Mouse (Mus musculus): ENCODE measurements around the gene Fpr3. TPM values are rescaled to one million over a fixed set of nuclear protein-coding genes. Genes with fewer than 3 reads are reported as not detected.
A peak's percentile ranks its signal among the peaks of the same experiment; 100 is the strongest.
"Not testable (repeated sequence)": the region's sequence is repeated elsewhere in the genome, so short reads cannot be mapped to it uniquely, and the experiment has no call there.

Fpr3 gene
- polyA plus RNA-seq (2016; fragmentation: Nextera tagmentation; extraction: Ambion mirVana) = not detected in 2 replicates

DNA sequence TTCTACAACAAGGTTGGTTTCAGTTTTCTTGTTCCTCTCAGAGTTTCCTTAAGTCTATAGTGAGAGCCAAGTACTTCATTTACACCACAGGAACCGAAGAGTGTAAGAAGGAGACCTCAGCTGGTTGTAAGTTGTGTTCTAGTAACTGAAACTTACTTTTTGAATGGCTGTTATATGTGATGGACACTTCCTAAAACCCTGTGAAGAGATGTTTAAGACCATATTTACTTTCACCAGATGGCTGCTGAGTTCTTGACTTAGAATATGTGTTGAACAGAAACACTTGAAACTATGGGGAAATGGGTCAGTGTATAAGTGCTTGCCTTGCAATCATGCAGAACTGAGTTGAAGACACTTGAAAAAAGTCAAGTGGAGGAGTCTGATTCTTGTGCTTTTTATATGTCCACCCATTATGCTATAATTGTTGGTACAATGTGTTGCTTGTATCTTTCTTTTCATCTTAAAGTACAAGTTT is at the start of gene Fpr3, which contains the start of gene Fpr2:
Gene Fpr3, plus strand, starts transcription at position 79 of the 475 bp plus-strand sequence.
Gene Fpr2, plus strand, starts transcription at position 51 of the 475 bp plus-strand sequence.
- Histone ChIP-seq H3K9ac (no peak within 1 kb of the TSS), H3K36me3 (no peaks in the 10 kb centered on the region), H3K4me2 (no peak within 1 kb of the TSS), H3K27ac (no peak within 1 kb of the TSS), H3K4me1 (no peaks in the 10 kb centered on the region), H3K27me3 (replicated peaks) (no peaks in the 10 kb centered on the region), H3K4me3 (no peak within 1 kb of the TSS), H3K9me3 (replicated peaks) (no peaks in the 10 kb centered on the region)
- ATAC-seq = no peak
- 31% methylated on average over 1 of the region's 1 CpGs for WGBS (ENCODE audit: insufficient replicate concordance)

DNA sequence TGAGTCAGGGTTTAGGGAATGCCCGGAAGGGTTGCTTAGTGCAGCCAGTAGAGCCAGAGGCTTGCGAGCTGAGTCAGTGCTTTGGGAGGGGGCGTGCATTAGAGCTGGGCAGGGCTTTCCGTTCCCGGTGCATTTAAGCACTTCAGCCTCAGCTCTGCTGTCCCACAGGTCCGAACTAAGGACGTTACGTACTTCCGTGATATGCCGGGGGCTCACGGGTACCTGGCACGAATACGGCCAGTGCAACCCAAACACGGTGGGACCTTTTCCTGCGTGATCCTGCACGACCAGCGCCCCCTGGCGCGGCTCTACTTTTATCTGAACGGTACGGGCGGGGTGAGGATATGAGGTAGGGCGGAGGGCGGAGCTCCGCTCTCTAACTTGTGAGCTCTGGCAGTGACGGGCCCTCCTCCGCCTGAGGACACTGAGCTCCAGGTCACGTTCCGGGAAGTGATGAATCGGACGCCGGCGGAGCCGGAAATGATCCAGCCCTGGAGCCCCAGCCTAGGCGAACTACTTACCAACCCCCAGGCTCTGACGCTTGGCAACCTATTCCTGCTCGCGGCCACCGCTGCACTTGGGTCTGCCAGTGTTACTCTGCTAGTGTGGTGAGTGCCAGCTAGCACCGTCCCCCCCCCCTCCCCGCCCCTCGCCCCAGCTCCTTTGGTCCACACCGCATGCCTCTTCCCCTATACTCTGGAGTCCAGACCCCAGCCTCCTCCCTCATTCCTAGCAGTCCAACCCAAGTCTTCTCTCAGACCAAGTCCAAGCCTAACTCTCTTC is 49.5 kb upstream of the Fpr3 start:
- no peaks in the 10 kb centered on the region for H3K27me3 ChIP-seq (replicated peaks)
- H3K9me3 ChIP-seq (replicated peaks) = no peaks in the 10 kb centered on the region
- H3K4me3 ChIP-seq = peak overlapping the region; percentile 68
- H3K27ac ChIP-seq = peak overlapping the region; percentile 71
- peaks cover 10% of the 10 kb centered on the region for H3K36me3 ChIP-seq
- H3K4me2 ChIP-seq = peak overlapping the region; percentile 81
- ATAC-seq = peak; percentile 99
- H3K9ac ChIP-seq = peak overlapping the region; percentile 74
- WGBS (ENCODE audit: insufficient replicate concordance) = under 1% methylated on average over 38 of the region's 43 CpGs
- peaks cover 26% of the 10 kb centered on the region for H3K4me1 ChIP-seq

DNA sequence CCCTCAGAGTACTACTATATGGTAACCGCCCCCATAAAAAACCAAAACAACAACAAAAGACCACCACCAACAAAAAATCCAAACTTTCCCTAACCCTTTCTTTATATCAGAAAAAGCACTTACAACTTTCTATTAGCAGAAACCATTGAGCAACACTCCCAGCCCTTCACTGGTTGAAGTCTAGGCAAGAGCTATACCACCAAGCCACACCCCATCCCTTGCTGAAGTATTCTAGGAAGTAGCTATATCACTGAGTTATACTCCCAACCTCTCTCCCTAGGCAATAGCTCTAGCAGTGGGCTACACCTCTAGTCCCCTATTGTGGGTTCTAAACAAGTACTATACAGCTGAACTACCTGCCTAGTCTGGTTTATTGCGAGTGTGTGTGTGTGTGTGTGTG is 48.4 kb upstream of the Fpr3 start:
- ATAC-seq = no peak
- no peak overlapping the region for H3K4me3 ChIP-seq
- WGBS (ENCODE audit: insufficient replicate concordance) = 81% methylated on average over 2 of the region's 2 CpGs
- no peaks in the 10 kb centered on the region for H3K27me3 ChIP-seq (replicated peaks)
- H3K27ac ChIP-seq = no peak overlapping the region
- H3K9ac ChIP-seq = no peak overlapping the region
- no peaks in the 10 kb centered on the region for H3K9me3 ChIP-seq (replicated peaks)
- peaks cover 26% of the 10 kb centered on the region for H3K4me1 ChIP-seq
- peaks cover 10% of the 10 kb centered on the region for H3K36me3 ChIP-seq
- H3K4me2 ChIP-seq = peak overlapping the region; percentile 81

DNA sequence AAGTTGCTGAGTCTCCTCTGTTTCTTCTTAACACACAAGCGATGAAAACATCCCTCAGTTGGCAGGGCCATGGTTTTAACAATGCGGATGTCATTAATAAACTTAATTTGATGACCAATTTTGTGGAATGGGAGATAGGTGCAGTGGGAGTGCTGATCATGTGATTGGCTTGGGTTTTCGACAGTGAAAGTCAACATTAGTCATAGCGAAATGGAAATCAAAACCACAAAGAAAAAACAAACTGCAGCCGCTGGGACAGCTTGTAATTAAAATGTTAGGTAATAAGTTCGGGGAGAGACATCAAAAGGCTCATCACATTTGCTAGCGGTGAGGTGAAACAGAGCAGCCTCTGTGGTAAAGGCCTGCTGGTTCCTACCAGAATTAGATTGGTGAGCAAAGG is 46.9 kb upstream of the Fpr3 start:
- H3K9ac ChIP-seq = no peak overlapping the region
- no peaks in the 10 kb centered on the region for H3K9me3 ChIP-seq (replicated peaks)
- 83% methylated on average over 7 of the region's 7 CpGs for WGBS (ENCODE audit: insufficient replicate concordance)
- no peak for ATAC-seq
- H3K27ac ChIP-seq = no peak overlapping the region
- peaks cover 10% of the 10 kb centered on the region for H3K36me3 ChIP-seq
- H3K4me2 ChIP-seq = no peak overlapping the region
- no peaks in the 10 kb centered on the region for H3K27me3 ChIP-seq (replicated peaks)
- H3K4me1 ChIP-seq = peaks cover 26% of the 10 kb centered on the region
- no peak overlapping the region for H3K4me3 ChIP-seq

DNA sequence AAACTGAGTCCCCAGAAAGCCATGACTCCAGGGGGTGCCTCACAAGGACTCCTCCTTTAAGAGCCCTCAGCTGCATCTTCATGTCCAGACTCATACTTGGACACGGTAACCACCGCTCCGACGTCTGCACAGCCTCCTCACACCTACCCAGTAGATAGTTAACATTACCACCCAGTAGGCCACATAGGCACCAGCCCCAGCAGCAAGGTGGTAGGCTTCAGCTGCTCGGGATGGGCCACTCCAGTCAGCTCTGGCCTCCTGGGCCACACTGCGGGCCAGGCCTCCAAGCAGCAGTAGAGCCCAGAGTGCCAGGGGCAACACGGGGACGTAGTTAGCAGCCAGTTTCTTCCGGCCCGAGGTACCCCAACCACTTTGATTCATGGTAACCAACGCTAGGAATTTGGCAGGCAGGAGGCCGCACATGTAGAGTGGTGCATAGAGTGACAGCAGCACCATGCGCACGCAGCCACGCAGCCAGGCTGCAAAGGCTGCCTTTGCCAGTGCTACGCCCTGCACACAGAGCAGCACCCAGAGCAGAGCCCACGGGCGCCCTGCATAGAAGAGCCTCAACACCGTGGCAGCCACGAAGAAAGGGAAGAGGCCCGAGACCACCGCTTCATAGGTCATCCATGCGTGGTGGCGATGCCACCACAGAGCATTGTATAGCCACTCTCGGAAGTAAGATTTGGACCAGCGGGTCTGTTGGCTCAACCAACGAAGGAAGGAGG is 44.0 kb upstream of the Fpr3 start:
- Histone ChIP-seq H3K9me3 (replicated peaks) (no peaks in the 10 kb centered on the region), H3K27me3 (replicated peaks) (no peaks in the 10 kb centered on the region; the same call in 1 of the 2 replicates), H3K4me2 (no peak overlapping the region), H3K9ac (no peak overlapping the region), H3K27ac (no peak overlapping the region), H3K4me3 (no peak overlapping the region), H3K36me3 (peaks cover 10% of the 10 kb centered on the region), H3K4me1 (peaks cover 10% of the 10 kb centered on the region)
- ATAC-seq = 0 out of 2 replicates have a peak, but pooled peaks have one; percentile 33
- WGBS (ENCODE audit: insufficient replicate concordance) = 63% methylated on average over 27 of the region's 27 CpGs

DNA sequence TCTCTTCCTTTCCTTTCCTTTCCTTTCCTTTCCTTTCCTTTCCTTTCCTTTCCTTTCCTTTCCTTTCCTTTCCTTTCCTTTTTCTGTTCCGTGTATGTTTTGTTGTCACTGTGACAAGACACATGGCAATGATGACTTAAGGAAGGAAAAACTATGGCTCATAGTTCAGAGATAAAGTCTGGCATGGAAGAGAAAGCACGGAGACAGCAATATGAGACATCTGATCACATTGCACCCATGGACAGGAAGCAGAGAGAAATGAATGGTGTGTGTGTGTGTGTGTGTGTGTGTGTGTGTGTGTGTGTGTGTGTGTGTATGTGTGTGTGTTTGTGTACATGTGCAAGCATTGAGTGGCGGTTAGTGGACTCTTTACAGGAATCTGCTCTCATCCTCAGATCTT is 43.0 kb upstream of the Fpr3 start:
- H3K27ac ChIP-seq; H3K4me1 ChIP-seq; H3K36me3 ChIP-seq; H3K4me2 ChIP-seq; H3K9me3 ChIP-seq (replicated peaks); H3K27me3 ChIP-seq (replicated peaks); H3K9ac ChIP-seq; ATAC-seq; H3K4me3 ChIP-seq: not testable (repeated sequence)
- WGBS (ENCODE audit: insufficient replicate concordance) = 48% methylated on average over 3 of the region's 3 CpGs

DNA sequence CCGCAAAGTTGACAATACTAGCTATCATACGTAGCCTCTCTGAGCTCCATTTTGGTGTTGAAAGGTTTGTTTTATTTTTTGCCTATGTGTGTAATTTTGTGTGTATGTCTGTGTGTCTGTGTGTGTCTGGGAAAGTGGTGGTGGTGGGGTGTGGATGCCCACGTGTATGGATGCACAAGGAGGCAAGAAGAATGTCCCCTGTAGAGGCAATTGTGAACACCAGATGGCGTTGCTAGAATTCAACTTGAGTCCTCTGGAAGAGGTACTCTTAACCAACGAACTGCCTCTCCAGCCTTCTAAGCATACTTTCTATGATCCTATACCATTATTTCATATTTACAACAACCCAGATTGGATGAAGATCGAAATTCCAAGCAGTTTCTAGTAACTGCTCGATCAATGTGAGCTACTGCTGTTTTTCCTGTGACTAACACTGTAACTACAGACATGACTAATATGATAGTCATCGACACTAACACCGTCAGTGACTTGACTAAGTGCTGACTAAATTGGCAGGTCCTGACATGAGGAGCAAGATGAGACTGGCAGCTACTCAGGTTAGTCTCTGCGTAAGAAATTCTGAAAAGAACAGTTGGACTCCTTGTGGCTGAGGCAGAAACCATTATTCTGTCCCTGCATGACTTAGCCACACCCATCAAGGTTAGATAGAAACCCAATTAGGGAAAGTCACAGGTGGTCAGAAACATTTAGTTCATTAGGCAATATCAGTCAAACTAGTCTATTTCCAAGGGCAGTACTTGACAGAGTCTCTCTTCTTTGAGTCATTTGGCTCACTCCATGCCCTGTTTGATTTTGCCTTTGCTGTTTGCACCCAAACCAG is 42.2 kb upstream of the Fpr3 start:
- H3K9me3 ChIP-seq (replicated peaks) = no peaks in the 10 kb centered on the region

DNA sequence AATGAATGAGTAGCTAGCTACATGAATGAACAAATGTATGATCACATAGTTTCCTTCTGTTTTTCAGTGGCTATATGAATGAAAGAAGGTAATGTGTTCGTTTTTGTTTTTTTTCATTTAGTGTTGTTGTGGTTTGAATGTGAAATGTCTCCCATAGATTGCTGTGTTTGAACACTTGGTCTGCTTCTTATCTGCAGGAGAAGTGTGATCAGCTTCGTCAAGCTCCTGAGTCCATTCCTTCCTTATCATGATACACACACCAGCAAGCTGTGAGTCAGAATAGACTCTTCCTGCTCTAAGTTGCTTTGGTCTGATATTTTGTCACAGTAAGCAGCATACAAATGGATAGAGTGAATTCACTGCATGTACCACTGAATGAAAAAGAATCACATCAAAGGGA is 38.7 kb upstream of the Fpr3 start:
- no peaks in the 10 kb centered on the region for H3K36me3 ChIP-seq
- peaks cover 9% of the 10 kb centered on the region; the same call in 1 of the 2 replicates for H3K4me1 ChIP-seq
- H3K27me3 ChIP-seq (replicated peaks) = peaks cover 22% of the 10 kb centered on the region
- WGBS (ENCODE audit: insufficient replicate concordance) = 10% methylated on average over 2 of the region's 2 CpGs
- H3K27ac ChIP-seq = no peak overlapping the region
- H3K9ac ChIP-seq = no peak overlapping the region
- no peaks in the 10 kb centered on the region for H3K9me3 ChIP-seq (replicated peaks)
- H3K4me2 ChIP-seq = no peak overlapping the region
- ATAC-seq = peak; percentile 71
- no peak overlapping the region for H3K4me3 ChIP-seq

More for the DNA sequence above, 42.2 kb upstream of the Fpr3 start:
- Histone ChIP-seq H3K4me3 (no peak overlapping the region), H3K9ac (no peak overlapping the region), H3K27ac (no peak overlapping the region), H3K27me3 (replicated peaks) (peaks cover 15% of the 10 kb centered on the region), H3K4me1 (peaks cover 9% of the 10 kb centered on the region; the same call in 1 of the 2 replicates), H3K4me2 (no peak overlapping the region), H3K36me3 (peaks cover 3% of the 10 kb centered on the region)
- WGBS (ENCODE audit: insufficient replicate concordance) = 55% methylated on average over 10 of the region's 10 CpGs
- ATAC-seq = no peak

DNA sequence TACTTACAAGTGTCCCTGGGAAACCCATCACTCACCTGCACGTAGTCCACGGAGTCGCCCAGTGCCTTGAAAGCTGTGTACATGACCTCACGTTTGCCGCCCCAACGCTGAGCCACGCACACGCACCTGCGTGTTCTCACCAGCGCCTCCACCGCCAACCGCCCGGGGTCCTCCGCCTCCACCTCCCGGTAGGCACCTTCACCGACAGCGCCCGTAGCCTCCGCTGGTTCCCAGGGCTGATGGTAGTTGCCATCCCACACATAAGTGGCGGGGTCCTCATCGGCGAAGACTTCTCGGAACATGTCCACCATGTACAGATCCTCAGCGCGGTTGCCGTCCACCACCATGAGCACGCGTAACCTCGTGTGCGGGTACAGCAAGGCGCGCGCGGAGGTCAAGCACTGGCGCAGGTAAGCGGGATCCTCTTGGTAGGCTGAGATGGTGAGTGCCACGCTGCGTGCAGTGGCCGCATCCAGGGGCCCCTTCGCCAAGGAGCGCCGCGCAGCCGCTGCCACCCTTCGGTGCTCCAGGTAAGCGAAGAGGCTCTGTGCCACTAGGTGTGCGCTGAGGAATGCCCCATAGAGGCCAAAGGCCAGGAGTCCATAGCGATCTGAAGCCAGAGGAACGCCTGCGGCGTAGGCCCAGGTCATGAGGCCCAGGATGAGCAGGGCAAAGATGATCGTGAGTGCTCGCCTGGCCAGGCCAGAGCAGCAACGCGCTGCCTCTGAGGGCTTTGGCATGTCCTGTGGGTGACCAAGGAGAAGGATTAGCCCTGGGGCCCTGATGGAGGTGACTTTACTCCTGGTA is 37.5 kb upstream of the Fpr3 start:
- Histone ChIP-seq H3K27me3 (replicated peaks) (peaks cover 22% of the 10 kb centered on the region), H3K4me1 (peaks cover 9% of the 10 kb centered on the region; the same call in 1 of the 2 replicates), H3K36me3 (no peaks in the 10 kb centered on the region), H3K9me3 (replicated peaks) (no peaks in the 10 kb centered on the region), H3K9ac (no peak overlapping the region), H3K4me2 (peak overlapping the region; percentile 12; the same call in 1 of the 2 replicates), H3K4me3 (no peak overlapping the region), H3K27ac (no peak overlapping the region)
- no peak for ATAC-seq
- 17% methylated on average over 55 of the region's 55 CpGs for WGBS (ENCODE audit: insufficient replicate concordance)

DNA sequence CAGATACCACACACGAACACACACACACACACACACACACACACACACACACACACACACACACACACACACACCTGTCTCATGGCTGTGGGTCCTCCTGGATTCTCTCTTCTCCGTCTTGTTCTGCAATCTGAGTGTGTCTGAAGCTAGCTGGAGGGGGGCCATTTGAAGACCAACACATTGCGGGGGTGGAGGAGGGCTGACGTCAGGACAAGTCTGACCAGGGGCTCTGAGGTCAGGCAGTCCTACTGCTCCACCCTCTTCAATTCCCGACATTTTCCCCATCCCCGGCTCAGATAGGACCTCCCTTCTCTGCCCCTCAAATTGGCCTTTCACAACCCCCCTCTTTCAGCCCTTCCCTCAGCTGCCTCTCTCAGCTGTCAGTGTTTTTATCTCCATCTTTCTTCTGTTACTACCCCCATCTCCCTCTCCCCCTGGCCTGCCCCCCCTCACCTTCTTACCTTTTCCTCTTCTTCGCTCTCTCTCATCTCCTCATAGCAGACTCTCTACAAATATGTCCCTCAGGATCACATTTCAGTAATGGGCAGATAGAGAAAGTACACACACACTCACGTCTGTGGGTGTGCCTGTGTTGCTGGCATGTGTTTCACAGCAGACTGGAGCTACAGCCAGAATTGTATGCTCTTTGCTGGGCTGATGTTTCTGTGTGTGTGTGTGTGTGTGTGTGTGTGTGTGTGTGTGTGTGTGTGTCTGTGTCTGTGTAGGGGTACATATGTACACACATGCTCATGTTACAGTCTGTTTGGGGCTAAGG is 32.4 kb upstream of the Fpr3 start, which contains the start of gene Has1:
Gene Has1, minus strand, starts transcription at position 142 of the 775 bp plus-strand sequence.
- Histone ChIP-seq H3K9ac (no peak within 1 kb of the TSS), H3K27me3 (replicated peaks) (peaks cover 9% of the 10 kb centered on the region), H3K4me3 (no peak within 1 kb of the TSS), H3K4me1 (no peaks in the 10 kb centered on the region), H3K9me3 (replicated peaks) (no peaks in the 10 kb centered on the region), H3K4me2 (no peak within 1 kb of the TSS), H3K27ac (no peak within 1 kb of the TSS), H3K36me3 (no peaks in the 10 kb centered on the region)
- ATAC-seq = no peak
- WGBS (ENCODE audit: insufficient replicate concordance) = 42% methylated on average over 8 of the region's 8 CpGs

Measured in liver, embryonic 12.5 days (tissue).